Mouse (Mus musculus) kidney, adult 18-20 months (tissue): ENCODE data around the gene Ovch2.
"Not testable (repeated sequence)": the region's sequence is repeated elsewhere in the genome, so short reads cannot be mapped to it uniquely, and the experiment has no call there.

ENCODE experiments used
- DNase-seq: peaks from one replicate; pipeline ENCODE4 v3.0.0; 2021

The Ovch2 gene

DNA sequence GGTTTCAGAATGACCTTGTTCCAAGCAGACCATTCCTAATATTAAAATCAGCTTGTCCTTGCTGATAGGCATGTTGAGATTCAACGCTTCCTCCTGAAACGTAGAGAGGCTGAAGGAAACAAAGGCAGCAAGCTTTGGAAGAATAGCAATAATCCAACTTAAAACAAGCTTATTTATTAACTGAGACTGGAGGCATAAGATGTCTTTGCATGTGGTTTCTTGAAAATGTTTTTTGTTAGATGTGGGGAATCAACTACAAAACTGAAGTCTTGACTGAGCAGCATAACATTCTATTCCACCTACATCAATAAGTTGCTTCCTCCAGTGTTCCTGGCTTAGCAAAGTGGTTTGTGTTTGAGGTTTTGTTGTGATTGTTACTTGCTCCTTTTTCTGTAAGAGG lies at the start of gene Ovch2:
Ovch2 (minus strand) TSS at position 101 of the 400 bp plus-strand sequence.
- DNase-seq, result no peak

DNA sequence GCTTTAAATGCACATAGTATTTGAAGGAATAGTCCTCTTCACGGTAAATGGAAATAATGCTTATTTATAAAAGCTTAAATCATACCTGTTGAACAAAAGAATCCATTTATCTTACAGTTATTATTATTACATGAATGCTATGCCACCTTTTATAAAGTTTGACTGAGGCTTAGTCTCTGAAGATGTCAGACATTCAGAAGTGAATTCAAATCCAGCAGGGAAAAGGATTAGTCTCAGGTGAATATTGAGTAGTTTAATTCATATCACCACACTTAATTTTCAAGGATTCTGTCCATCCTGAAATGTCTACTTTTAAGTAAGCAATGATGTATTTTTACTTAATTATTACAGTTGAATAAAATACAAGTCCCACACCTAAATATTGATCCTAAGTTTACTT lies 46.4 kb upstream of the Ovch2 start, which contains the start of gene Olfr470:
Olfr470 (minus strand) TSS at position 101 of the 400 bp plus-strand sequence.
- not testable (repeated sequence) for DNase-seq

DNA sequence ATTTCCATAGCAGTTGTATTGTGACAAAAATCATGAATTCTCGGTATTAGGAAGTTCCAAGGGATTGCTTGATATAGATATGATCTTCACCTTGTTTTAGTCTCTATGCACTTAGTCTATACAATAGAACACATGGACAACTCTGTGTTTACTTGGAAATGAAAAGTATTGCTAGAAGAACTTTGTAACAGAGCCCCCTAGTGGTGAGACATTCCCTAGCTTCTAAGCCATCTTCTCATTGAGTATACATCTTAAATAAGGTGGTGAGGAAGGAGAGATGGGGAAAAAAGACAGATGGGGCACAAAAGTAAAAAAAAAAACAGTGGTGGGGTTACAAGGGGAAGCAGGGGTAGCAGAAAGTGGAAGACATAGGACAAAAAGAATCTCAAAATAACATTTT lies 40.7 kb upstream of the Ovch2 start:
- no peak for DNase-seq

DNA sequence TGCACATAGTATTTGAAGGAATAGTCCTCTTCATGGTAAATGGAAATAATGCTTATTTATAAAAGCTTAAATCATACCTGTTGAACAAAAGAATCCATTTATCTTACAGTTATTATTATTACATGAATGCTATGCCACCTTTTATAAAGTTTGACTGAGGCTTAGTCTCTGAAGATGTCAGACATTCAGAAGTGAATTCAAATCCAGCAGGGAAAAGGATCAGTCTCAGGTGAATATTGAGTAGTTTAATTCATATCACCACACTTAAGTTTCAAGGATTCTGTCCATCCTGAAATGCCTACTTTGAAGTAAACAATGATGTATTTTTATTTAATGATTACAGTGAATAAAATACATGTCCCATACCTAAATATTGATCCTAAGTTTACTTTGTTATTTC lies 24.4 kb upstream of the Ovch2 start, which contains the start of gene Olfr469:
Olfr469 (minus strand) TSS at position 101 of the 400 bp plus-strand sequence.
- DNase-seq, result not testable (repeated sequence)

DNA sequence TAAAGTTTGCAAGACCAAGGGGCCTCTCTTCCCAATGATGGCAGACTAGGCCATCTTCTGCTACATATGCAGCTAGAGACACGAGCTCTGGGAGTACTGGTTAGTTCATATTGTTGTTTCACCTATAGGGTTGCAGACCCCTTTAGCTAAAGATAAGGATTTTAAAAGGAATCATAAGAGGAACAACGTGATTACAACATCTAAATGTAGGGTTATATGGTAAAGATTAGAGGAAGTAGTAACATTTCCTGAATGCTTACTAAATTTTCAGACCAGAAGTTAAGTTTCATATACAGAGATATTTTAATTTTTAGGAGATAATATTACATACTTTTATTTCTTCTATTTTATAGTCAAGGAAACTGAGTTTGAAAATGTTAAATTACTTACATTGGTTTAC lies 22.9 kb upstream of the Ovch2 start:
- DNase-seq, result not testable (repeated sequence)

DNA sequence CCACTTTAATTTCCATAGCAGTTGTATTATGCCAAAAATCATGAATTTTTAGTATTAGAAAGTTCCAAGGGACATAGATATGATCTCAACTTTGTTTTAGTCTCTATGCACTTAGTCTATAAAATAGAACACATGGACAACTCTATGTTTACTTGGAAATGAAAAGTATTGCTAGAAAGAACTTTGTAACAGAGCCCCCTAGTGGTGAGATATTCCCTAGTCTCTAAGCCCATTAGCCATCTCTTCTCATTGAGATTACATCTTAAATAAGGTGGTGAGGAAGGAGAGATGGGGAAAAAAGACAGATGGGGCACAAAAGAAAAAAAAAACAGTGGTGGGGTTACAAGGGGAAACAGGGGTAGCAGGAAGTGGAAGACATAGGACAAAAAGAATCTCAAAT lies 18.4 kb upstream of the Ovch2 start:
- DNase-seq, result no peak

DNA sequence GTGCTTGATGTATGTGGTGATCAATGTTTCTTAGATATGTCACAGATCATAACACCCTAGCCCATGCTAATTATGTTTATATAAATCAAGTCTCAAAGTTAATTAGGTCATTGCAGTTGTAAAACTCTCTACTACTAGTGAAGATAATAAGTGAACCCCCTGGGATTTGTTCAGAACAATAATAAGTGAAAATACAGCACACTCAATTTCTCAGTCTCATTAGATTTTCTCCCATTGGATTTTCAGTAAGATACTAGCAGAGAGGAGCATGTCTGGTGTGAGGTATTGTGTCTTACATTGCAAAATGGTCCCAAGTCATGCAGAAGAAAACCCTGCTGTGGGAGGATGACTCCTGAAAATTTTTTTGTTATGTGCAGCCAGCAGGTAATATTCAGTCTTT lies 11.0 kb upstream of the Ovch2 start, which contains the start of gene Olfr467:
Olfr467 (plus strand) TSS at position 301 of the 400 bp plus-strand sequence.
- DNase-seq, result no peak

DNA sequence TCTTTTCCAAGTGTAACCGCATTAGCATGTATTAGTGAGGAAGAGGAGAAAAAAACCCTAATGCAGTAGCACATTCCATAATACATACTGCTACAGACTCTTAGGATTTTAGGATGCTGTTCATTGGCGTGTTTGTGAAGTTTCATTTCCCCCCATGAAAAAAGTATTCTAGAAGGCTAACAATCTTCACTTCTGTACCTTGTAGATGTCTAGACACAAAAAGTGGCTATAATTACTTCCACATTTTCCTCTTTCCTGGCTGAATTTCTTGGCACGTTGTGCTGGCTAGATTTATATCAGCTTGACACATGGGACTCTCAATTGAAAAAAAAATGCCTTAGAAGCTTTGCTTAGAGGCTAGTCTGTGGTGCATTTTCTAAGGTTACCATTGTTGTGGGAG lies 1.1 kb upstream of the Ovch2 start:
- DNase-seq, result no peak

DNA sequence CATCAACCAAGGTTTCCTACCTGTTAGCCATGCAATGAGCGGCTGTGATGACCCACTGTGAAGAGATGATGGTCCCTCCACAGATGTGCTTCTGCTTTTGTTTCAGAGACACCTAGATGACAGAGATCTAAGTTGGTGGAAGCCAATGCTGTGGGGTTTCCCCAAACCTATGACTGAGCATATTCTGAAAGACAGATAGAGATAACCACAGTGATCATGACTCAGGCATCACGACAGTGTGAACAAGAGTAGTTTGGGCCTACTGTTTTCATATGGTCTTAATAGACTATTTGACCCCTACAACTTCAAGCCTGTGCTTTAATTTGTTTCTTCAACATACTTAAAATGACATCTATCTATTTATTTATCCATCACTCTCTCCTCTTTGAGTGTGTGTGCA lies 4.5 kb downstream of the Ovch2 start:
- no peak for DNase-seq

DNA sequence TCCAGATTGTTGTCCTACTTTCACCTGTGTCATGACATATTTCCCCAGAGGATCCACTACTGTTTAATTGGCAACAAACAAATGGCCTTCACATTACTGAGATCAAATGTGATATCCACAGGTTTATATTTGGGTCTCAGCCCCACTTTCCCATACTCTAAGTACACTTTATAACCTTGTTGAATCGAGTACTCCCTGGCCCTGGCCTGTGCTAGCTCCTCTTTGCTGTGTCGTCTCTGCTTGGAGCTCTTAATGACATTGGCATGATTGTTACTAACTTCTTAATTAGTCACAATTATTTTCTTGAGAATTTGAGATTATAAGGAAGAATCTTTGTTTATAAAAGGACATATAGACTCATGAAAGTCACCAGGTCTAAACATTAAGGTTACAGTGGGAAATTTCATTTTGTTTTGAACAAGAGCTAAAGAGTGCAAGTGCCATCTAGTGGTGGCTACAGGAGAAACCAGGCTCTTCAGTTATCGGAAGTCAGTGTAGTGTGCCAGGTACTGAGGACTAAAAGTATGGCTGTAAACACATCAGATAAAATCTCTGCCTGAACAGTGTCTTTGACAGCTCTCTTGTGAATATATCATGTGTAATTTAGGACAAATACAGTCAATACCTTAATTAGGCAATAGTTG lies 12.9 kb downstream of the Ovch2 start:
- DNase-seq, result peak; percentile 10

DNA sequence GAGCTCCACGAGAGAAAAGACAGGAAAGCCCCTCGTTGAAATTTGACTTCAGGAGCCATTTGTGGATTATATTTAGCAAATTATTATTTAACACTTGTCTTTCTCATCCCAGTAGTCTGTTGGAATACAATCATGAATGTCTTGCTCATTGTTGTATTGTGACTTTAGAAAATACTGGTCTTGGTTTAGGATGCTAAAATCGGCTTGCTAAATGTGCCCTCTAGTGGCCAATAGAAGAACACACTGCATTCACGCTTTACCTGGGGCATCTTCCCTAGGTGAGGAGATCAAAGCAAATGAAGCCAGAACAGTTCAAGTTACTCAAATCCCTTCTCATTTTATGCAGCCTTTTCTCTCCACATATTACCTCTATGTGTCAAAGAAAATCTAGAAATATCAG lies 21.4 kb downstream of the Ovch2 start:
- no peak for DNase-seq

DNA sequence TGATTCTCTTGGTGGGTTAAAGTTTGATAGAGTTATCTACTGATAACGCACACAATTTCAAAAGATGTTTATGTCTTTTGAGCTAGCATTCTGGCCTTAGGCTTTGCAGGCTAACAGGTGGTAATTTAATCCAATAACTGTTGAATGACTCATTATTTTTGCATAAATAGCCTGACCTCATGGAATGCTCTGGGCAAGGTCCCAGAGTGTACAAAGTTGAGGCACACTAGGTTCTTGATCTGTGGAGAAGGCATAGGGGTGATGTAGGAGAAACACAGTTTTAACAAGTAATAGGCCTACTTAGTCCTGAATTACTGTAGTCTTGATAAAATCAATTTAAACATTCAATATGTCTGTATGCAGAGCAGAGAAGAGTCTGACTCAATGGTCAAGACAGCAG lies 22.8 kb downstream of the Ovch2 start:
- DNase-seq, result no peak

DNA sequence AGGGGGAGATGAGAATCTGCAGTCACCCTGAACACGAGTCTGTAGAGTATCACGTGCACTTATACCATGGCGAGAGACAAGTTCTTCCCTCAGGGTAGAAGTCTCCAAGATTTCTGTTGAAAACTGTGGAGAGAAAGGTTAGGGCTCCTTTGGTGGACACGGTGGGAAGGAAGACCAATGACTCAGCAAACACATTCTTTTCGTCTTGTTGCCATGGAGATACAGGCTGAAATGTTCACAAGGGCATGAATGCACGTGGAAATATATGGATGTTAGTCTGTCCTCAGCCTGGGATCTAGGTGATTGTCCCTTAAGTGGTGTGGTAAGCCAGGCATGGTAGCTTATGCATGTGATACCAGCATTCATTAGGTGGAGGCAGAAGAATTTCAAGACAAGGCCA lies 30.2 kb downstream of the Ovch2 start:
- DNase-seq, result no peak

DNA sequence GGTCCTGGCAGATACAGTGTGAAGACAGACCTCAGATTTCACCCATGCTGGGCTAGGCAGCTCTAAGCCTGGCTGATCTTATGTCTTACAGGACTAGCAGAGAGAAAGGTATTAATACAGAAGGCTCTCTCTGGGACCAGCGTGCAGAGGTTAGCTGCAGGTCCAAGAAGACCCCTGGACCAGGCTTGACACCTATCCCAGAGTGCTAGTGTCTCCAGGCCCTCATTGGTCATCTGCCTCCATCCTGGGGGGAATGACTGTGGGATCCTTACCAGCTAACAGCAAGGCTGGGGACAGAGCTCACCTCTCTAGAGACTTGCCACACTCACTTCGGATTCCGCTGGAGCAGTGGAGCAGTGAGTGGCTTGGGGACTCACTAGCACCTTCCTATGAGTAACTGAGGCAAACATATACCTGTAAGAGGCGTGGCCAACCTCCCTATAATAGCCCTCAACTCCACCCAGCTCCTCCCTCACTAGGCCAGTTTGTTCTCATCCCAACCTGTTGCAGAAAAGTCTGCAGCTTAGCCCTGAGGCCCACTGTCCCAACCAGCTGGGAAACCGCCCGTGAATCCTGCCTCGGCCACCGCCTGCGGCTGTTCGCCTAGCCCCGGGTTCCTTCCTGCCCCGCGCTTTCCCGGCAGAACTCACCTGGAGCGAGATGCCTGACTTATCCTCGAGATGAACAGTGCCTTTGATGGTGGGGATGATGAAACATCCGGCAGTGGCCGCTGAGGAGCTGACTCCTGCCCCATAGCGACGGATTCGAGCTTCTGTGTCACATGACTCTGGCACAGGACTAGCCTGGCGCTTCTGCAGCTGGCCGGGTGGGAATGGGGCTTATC lies 43.5 kb downstream of the Ovch2 start, which contains the start of gene Cyb5r2:
Cyb5r2 (minus strand) TSS at position 725 of the 844 bp plus-strand sequence.
- peak; percentile 18 for DNase-seq

DNA sequence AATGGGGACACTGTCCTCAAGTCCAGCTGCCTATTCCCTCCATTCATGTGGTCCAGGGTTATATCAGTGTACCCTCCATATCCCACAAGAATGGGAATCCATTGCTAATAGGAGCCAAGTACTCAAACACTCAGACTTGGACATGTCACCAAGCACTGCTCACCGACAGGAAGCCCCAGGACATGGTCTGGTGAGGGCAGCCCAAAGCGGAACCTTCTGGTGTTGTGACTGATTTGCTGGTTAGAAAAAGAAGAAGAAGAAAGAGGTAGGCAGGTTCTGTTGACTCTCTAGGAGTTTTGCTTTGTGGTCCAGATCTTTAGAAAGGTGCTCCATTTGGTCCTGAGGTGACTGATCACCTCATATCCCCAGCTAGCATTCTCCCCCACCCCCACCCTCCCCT lies 44.3 kb downstream of the Ovch2 start:
- DNase-seq, result no peak

DNA sequence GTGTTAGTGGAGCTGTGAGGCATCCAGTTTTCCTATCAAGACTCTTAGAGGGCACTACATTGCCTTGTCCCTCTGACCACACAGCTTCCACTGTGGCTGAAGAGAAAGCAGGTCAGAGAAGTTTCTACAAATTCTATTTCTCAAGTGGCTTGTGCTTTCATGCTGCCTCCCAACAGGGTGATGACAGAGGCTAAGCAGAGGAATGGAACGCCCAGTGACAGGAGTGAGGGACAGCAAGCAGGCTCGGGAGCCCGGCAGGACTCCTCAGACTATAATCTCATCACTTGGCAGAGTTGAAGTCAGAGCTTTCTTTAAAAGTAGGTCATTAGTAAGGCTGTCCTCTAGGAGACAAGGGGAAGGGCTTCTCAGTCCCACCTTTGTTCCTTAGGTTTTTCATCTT lies 45.1 kb downstream of the Ovch2 start:
- DNase-seq, result no peak

DNA sequence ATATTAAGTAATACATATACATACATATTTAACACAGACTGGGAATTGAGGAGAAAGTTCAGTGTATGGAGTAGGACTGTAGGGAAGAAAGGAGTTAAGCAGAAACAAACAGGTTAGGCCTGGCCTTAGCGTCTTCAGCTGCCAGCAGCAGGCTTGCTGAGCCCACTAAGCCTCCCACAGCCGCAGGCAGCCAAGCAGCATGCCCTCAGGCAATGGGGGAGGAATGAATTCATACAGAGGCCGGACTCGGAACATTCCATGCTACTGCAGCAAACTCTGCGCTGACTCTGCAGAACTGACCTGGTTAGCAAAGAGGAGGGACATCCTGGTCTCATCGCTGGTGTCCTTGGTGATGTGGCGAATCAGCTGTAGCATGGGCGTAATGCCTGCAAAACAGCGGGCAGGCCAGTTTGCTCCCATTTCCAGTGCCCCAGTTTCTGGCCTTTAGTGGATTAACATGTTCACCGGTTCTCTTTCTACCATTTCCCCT lies 48.9 kb downstream of the Ovch2 start:
- no peak for DNase-seq

DNA sequence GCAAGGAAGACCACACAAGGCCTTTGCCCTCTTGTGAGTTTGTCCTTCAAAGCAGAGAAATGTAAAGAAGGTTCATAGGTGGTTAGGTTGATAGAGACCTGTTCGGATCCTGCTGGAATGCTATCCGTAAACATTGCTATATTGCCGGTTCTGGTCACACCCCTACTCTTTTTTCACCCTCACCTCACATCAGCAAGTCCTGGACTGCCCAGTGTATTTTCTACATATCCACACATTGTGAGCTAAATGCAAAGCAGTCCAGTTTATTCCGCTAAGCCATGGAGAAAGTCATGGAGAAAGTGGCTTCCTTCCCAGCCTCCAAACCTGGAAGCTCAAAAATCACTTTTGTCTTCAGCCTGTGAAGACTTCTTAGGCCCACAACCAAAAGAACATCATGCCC lies 51.3 kb downstream of the Ovch2 start:
- DNase-seq, result no peak

DNA sequence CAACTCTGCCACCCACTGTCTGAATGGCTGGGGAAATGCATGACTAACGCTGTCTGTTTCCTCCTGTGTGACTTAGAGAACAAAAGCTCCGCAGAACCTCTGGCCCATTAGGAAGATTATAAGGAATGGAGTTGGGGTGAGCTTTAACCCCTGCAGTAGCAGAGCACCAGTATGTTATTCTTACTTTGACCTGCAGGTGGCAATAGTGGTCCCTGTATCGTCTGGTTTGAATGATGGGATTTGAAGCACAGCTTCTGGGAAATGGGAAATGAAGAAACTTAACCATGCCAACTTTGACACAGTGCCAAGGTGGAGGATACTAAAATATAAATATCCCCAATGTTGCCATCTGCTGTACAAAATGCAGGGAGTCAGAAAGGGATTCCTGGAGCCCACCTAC lies 51.7 kb downstream of the Ovch2 start:
- peak; percentile 18 for DNase-seq

DNA sequence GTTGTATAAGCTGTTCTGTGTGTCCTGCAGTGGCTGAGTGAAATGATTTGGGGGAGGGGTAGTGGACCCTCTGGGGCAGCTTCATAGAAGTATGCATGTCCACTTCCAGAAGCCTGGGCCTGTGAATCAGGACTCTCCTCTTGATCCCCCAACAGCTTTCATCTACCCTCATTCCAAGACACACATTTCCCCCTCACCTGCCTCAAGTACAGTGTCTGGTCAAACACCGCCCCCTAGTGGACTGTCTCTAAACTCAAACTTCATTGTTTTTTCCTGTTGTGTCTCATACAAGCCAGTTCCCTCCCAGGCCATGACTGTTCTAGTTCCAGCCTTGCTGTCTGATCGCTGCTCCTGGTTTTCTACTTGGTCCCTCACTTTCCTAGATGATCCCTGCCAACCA lies 53.1 kb downstream of the Ovch2 start:
- peak; percentile 45 for DNase-seq

DNA sequence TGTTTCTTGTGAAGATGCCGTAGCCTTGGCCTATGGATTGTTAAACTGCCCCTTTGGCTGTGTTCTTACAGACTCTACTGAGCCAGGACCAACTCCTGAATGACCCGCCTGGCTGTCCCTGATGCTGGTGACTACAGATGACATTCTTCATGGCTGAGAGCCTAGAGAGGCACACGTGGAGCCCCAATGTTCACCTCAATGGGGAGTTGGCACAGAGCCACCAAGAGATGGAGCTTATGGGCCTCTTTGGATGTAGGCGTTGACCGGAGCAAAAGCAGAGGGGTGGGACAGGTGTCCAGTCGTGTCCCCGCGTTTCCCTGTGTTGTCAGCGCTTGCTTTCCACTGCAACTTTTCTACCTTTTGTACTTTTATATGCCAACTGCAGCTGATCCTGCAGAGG lies 53.5 kb downstream of the Ovch2 start:
- DNase-seq, result no peak

DNA sequence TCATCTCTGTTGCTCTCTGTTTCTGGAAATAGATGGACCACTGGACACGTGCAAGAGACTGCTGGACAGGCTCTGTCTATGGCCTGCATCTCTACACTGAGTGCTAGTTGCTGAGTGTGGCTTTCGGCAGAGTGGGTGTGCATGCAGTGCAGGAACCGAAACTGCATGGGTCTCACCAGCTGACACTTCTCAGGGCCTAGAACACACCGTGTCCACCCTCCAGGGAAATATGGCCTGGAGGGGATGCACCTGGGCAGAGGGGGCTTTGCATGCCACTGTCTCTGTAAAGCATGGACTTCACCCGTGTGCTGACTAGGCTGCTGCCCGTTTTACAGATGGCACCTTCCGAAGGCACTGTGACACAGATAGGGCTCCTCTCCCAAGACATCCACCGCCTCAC lies 55.0 kb downstream of the Ovch2 start:
- no peak for DNase-seq

DNA sequence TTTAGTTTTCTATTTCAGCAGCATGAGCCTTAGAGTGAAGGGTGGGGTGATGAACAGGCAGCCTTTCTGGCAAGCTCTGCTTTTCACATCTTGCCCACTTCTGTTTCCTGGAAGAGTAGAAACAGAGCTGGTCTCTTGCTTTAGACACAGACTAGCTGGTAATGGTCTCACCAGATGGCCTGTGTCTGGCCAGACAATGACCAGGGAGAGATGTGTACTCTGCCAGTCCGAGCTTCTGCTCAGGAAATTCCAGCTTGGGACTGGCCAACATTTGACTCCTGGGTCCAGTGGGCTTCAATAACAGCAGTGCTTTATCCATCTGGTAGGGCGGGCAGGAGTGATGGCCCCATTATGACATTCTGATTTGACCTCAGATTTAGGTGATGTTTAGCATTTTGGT lies 55.9 kb downstream of the Ovch2 start:
- DNase-seq, result no peak

DNA sequence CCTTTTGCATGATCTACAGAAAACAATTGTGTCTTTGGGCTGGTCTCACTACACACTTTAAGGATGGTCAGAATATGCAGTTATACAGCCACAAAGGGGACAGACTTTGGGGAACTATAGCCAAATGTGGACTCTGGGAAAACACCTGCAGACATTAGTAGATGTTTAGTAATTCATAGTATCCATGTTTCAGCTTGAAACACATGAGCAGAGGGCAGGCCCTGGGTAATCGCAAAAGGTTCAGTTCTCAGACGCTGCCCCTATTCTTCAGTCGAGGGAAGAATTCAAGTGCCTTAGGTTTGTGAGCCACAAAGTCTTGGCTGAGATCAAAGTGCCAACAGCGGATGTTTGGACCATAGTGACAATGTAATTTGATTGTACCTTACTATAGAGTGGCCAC lies 56.6 kb downstream of the Ovch2 start:
- no peak for DNase-seq
